Mouse (Mus musculus) olfactory bulb, adult 2 months (tissue): Measurements from ENCODE around the gene Cbr2.

Source experiments
- CTCF ChIP-seq: fragments of 200-500 bp; IDR thresholded peaks from 2 replicates; pipeline ENCODE4 v1.5.1; 2012; ENCODE audit warnings: low read depth, mild to moderate bottlenecking, low read length, moderate library complexity; ENCODE audit not compliant: insufficient read depth
- POLR2A ChIP-seq: fragments of 200-500 bp; IDR thresholded peaks from 2 replicates; pipeline ENCODE4 v1.6.1; 2012; ENCODE audit warnings: mild to moderate bottlenecking, low read depth, low read length, moderate library complexity; ENCODE audit not compliant: insufficient read depth

- no peak for TF ChIP-seq CTCF
- TF ChIP-seq POLR2A, result no peak
These were observed 39.4 kb downstream of the Cbr2 start for GRCm38 (mm10) chr11:120692471-120693011.
